Comparison of ENCODE assay signal across 7 mouse cellular contexts in the genomic region with DNA sequence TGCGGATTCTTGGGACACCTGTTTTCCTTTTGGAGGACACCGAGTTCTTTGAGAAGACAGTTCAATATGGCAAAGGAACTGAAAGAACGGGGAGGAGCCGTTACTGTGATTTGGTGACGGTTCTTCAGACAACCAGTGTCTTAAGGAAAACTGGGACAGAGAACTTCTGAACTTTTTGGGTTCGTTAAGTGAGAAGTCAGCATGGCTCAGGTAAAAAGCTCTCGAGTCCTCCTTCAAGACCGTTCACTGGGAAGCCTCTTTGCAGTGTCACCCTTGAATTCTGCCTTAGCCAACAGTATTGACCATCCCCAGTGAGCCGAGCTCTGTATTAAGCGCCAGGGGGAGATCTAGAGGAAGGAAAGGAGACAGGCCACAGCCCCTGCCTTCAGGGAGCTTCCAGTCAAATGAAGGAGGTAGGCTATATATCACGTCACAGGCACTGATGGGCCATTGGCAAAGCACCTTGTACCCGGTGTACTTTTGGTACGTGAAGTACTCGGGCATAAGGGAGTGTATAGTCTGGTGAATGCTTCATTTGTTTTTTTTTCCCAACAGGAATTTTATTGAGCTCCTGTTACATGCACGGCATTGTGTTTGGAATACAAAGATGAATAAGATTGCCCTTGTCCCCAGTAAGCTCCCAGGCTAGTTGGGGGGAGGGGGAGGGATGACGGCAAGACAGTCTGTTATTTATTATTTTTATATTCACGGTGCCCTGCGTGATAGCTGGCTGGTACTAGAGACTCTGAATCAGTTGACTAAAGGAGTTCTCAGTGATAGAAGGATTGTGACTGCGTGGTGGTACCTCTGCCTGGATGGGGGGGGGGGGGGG. TPM values are rescaled to one million over a fixed set of nuclear protein-coding genes. Genes with fewer than 3 reads are reported as not detected.
DNase-seq lines count a peak whose midpoint lies in the region; ATAC-seq and TF ChIP-seq lines count a peak whose summit lies in the region.

A gene (minus strand): TSS at position 51 of the 832 bp plus-strand sequence.

- H3K27ac ChIP-seq in lung, postnatal 0 days (ENCODE audit: low read length) = peak within 1 kb of the TSS; percentile 100
- peak within 1 kb of the TSS; percentile 99 for H3K27ac ChIP-seq in heart, embryonic 11.5 days (ENCODE audit: low read depth, low read length)

- ATAC-seq in lung, postnatal 0 days = no peak
- ATAC-seq in heart, embryonic 11.5 days (replicated peaks; ENCODE audit: insufficient number of reproducible peaks, low FRiP score, low TSS enrichment) = no peak

- H3K27me3 ChIP-seq in lung, postnatal 0 days (replicated peaks; ENCODE audit: insufficient read depth, low read length) = no peaks in the 10 kb centered on the region
- H3K27me3 ChIP-seq in heart, embryonic 11.5 days (ENCODE audit: control insufficient read depth, insufficient read depth, low read length) = no peaks in the 10 kb centered on the region

- TF ChIP-seq EP300 in lung, postnatal 0 days (IDR thresholded peaks at IDR 0.05) = no peak

- H3K4me1 ChIP-seq in lung, postnatal 0 days (ENCODE audit: insufficient read depth, low read depth, low read length) = peaks cover 24% of the 10 kb centered on the region; the same call in 1 of the 2 replicates
- peaks cover 24% of the 10 kb centered on the region for H3K4me1 ChIP-seq in heart, embryonic 11.5 days (ENCODE audit: control insufficient read depth, insufficient read depth, low read length)

- 0 out of 2 replicates have a peak, but pooled peaks have one; percentile 7 for TF ChIP-seq CTCF in lung, postnatal 0 days (IDR thresholded peaks at IDR 0.05)

- peak; percentile 17 for DNase-seq in lung, postnatal 0 days (ENCODE audit: low spot score)
- no peak for DNase-seq in lung, adult 18-20 months
- DNase-seq in adrenal gland, postnatal 36 days = peak in 1 of 2 experiments; percentile 62
- DNase-seq in layer of hippocampus, postnatal 36 days = no peak
- peak; percentile 17 for DNase-seq in naive thymus-derived CD4-positive, alpha-beta T cell, adult 2 months (ENCODE audit: low read depth)
- DNase-seq in ovary, postnatal 14 days (ENCODE audit: low spot score) = no peak

- peak within 1 kb of the TSS; percentile 91 for H3K9ac ChIP-seq in lung, postnatal 0 days (replicated peaks; ENCODE audit: low read depth)
- H3K9ac ChIP-seq in heart, embryonic 11.5 days (ENCODE audit: low read depth, low read length) = peak within 1 kb of the TSS; percentile 93

- peak within 1 kb of the TSS; percentile 91 for H3K4me3 ChIP-seq in lung, postnatal 0 days (ENCODE audit: low read depth, low read length)
- peak within 1 kb of the TSS; percentile 85 for H3K4me3 ChIP-seq in heart, embryonic 11.5 days (ENCODE audit: low read depth, low read length)

- peaks cover 18% of the 10 kb centered on the region; the same call in 1 of the 2 replicates for H3K36me3 ChIP-seq in lung, postnatal 0 days (ENCODE audit: insufficient read depth, low read length)
- peaks cover 12% of the 10 kb centered on the region for H3K36me3 ChIP-seq in heart, embryonic 11.5 days (ENCODE audit: control insufficient read depth, insufficient read depth, low read length)

- peak within 1 kb of the TSS; percentile 54 for H3K4me2 ChIP-seq in lung, postnatal 0 days (replicated peaks; ENCODE audit: low read depth, low read length)
- peak within 1 kb of the TSS; percentile 89 for H3K4me2 ChIP-seq in heart, embryonic 11.5 days

- no peaks in the 10 kb centered on the region for H3K9me3 ChIP-seq in lung, postnatal 0 days (ENCODE audit: low read length)
- H3K9me3 ChIP-seq in heart, embryonic 11.5 days (replicated peaks; ENCODE audit: control insufficient read depth, low read length) = no peaks in the 10 kb centered on the region

- 31% methylated on average over 19 of the region's 19 CpGs for WGBS in lung, postnatal 0 days
- WGBS in heart, embryonic 11.5 days (ENCODE audit: insufficient replicate concordance) = 67% methylated on average over 19 of the region's 19 CpGs

RNA-seq across cellular contexts. Expression of the gene that starts here (rescaled TPM):
- polyA plus RNA-seq in lung, postnatal 0 days (2015; fragmentation: Nextera tagmentation; extraction: Ambion mirVana) = 71.0 and 76.9 TPM in 2 replicates
- 10 to 100 TPM; 79.0 to 83.7 TPM for total RNA-seq in adrenal gland, postnatal 36 days (2021)
- polyA plus RNA-seq in heart, embryonic 11.5 days (2014; fragmentation: Nextera tagmentation; extraction: Ambion mirVana) = 31.3 and 33.4 TPM in 2 replicates
- total RNA-seq in layer of hippocampus, postnatal 36 days (2021) = 10 to 100 TPM; 37.1 to 39.5 TPM

Comparison
In these comparisons a context has a peak if more than half of its experiments do, and no peak if none do; other contexts are left out.
1. DNase-seq: peak in lung, postnatal 0 days (single experiment) and naive thymus-derived CD4-positive, alpha-beta T cell, adult 2 months (single experiment); none in lung, adult 18-20 months (0 of 2), layer of hippocampus, postnatal 36 days (0 of 2) and ovary, postnatal 14 days (single experiment).